Mouse (Mus musculus) thymus, postnatal 0 days (tissue): ENCODE measurements at regions not wholly inside any gene's neighbourhood (a gene's known extent, or its start where the extent isn't known, plus 50 kb on each side); places are given as distances from the start of the nearest gene placed in this dataset.
"Not testable (repeated sequence)": the region's sequence is repeated elsewhere in the genome, so short reads cannot be mapped to it uniquely, and the experiment has no call there.

Experiments
- DNase-seq: peaks from one replicate; pipeline ENCODE4 v3.0.0-alpha.2; 2015; ENCODE audit warnings: low spot score

GRCm38 (mm10) chr1:94969543-94969942, 343.9 kb upstream of the Fam174a start:
- DNase-seq, result no peak

GRCm38 (mm10) chr1:94970103-94970759, 343.2 kb upstream of the Fam174a start:
- no peak for DNase-seq

GRCm38 (mm10) chr1:94993338-94993737, 320.1 kb upstream of the Fam174a start:
- no peak for DNase-seq

- no peak for DNase-seq
Observed at GRCm38 (mm10) chr1:95003900-95004299, 309.5 kb upstream of the Fam174a start.

GRCm38 (mm10) chr1:95030579-95030978, 282.8 kb upstream of the Fam174a start:
- DNase-seq, result no peak

GRCm38 (mm10) chr1:95033661-95034414, 279.6 kb upstream of the Fam174a start:
- DNase-seq, result not testable (repeated sequence)

- no peak for DNase-seq
Observed at GRCm38 (mm10) chr1:95038411-95038810, 275.0 kb upstream of the Fam174a start.

GRCm38 (mm10) chr1:95040332-95040731, 273.1 kb upstream of the Fam174a start:
- DNase-seq, result no peak

GRCm38 (mm10) chr1:95043355-95043754, 270.1 kb upstream of the Fam174a start:
- no peak for DNase-seq

GRCm38 (mm10) chr1:95064330-95065193, 248.9 kb upstream of the Fam174a start:
- DNase-seq, result no peak

- no peak for DNase-seq
Observed at GRCm38 (mm10) chr1:95065620-95066019, 247.8 kb upstream of the Fam174a start.

GRCm38 (mm10) chr1:95066040-95066439, 247.4 kb upstream of the Fam174a start:
- no peak for DNase-seq

- DNase-seq, result no peak
Observed at GRCm38 (mm10) chr1:95075151-95075550, 238.3 kb upstream of the Fam174a start.

GRCm38 (mm10) chr1:95109966-95110365, 203.5 kb upstream of the Fam174a start:
- DNase-seq, result no peak

- DNase-seq, result peak; percentile 15
Observed at GRCm38 (mm10) chr1:95113493-95113892, 199.9 kb upstream of the Fam174a start.

- DNase-seq, result no peak
Observed at GRCm38 (mm10) chr1:95147531-95147930, 165.9 kb upstream of the Fam174a start.

- DNase-seq, result no peak
Observed at GRCm38 (mm10) chr1:95174013-95174582, 139.3 kb upstream of the Fam174a start.

- DNase-seq, result no peak
Observed at GRCm38 (mm10) chr1:95218912-95219311, 94.5 kb upstream of the Fam174a start.

- no peak for DNase-seq
Observed at GRCm38 (mm10) chr1:95223289-95223688, 90.1 kb upstream of the Fam174a start.

- DNase-seq, result no peak
Observed at GRCm38 (mm10) chr1:95241671-95242150, 71.7 kb upstream of the Fam174a start.
